In the genomic region with DNA sequence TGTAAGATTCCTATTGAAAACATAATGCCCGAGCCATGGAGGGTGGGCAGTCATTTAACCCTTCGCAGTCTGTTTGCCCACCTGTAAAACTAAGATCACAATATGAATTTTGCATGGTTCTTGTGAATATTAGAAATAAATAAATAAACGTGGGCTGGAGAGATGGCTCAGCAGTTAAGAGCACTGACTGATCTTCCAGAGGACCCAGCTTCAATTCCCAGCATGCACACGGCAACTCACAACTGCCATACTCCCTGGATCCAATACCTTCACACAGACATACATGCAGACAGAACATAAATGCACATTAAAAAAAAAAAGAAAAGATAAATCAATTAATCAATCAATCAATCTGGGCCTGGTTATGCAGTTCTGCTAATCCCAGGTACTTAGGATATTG, we compare ENCODE assay signal across 18 mouse cellular contexts.
"Had no signal": no experiment of that assay in that cellular context is flagged by ENCODE, and none has a peak within 500 bp of the region (broad histone marks: within the 10 kb centered on the region; RNA-seq: fewer than 3 reads in every experiment).

No protein-coding gene starts in this region.

- H3K27me3 ChIP-seq: kidney, embryonic 15.5 days; liver, embryonic 13.5 days; midbrain, embryonic 12.5 days; neural tube, embryonic 13.5 days; stomach, embryonic 15.5 days had no signal

- ATAC-seq: midbrain, embryonic 16.5 days had no signal

- H3K9me3 ChIP-seq: kidney, embryonic 15.5 days; liver, embryonic 13.5 days; midbrain, embryonic 12.5 days; neural tube, embryonic 13.5 days; stomach, embryonic 15.5 days had no signal

- H3K9ac ChIP-seq: kidney, embryonic 15.5 days; liver, embryonic 13.5 days; midbrain, embryonic 12.5 days; neural tube, embryonic 13.5 days; stomach, embryonic 15.5 days had no signal

- H3K4me2 ChIP-seq: kidney, embryonic 15.5 days; liver, embryonic 13.5 days; midbrain, embryonic 12.5 days; neural tube, embryonic 13.5 days; stomach, embryonic 15.5 days had no signal

- H3K36me3 ChIP-seq: kidney, embryonic 15.5 days; liver, embryonic 13.5 days; midbrain, embryonic 12.5 days; neural tube, embryonic 13.5 days; stomach, embryonic 15.5 days had no signal

- H3K4me3 ChIP-seq: kidney, embryonic 15.5 days; left cerebral cortex, adult 2 months; liver, embryonic 13.5 days; midbrain, embryonic 12.5 days; myocyte; neural tube, embryonic 13.5 days; stomach, embryonic 15.5 days had no signal

- H3K27ac ChIP-seq: kidney, embryonic 15.5 days; left cerebral cortex, adult 2 months; liver, embryonic 13.5 days; midbrain, embryonic 12.5 days; neural tube, embryonic 13.5 days had no signal

- H3K4me1 ChIP-seq: liver, embryonic 13.5 days; midbrain, embryonic 12.5 days; neural tube, embryonic 13.5 days had no signal

- DNase-seq: kidney, postnatal 10 days; kidney, postnatal 36 days; layer of hippocampus, postnatal 36 days; liver, embryonic 13.5 days; lung, adult 2 months; lung, postnatal 14 days; lung, postnatal 4 days; retina, postnatal 1 day; right cerebral cortex, postnatal 25 days; spleen, adult 18-20 months; thymus, postnatal 25 days had no signal
